Mouse (Mus musculus) frontal cortex, postnatal 14 days (tissue): ENCODE results near the gene Eef1akmt4.
A peak's percentile ranks its signal among the peaks of the same experiment; 100 is the strongest.
"Not testable (repeated sequence)": the region's sequence is repeated elsewhere in the genome, so short reads cannot be mapped to it uniquely, and the experiment has no call there.

Source experiments
- DNase-seq, 2 experiments: peaks; one replicate each; pipeline ENCODE4 v3.0.0; 2022; ENCODE audit warnings: low spot score in 2 of 2

Gene Eef1akmt4

DNA sequence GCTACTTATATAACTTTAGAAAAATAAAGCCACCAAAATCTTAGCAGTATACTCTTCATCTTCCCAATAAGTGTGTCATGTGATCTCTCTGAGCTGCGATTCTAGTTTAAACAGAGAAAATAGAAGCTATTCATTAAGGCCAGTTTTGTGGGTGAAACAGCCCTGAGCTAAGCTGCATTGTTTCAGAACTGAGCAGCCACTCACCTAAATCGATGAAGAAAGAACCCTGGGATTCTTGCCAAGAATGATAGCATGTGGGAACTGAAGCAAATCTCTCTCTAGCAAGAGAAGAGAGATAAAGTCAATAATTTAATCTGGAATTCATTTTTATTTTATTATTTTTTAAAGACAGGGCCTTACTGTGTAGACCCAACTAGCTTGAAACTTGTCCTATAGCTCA lies 11.8 kb downstream of the Eef1akmt4 start:
- DNase-seq: no peak

DNA sequence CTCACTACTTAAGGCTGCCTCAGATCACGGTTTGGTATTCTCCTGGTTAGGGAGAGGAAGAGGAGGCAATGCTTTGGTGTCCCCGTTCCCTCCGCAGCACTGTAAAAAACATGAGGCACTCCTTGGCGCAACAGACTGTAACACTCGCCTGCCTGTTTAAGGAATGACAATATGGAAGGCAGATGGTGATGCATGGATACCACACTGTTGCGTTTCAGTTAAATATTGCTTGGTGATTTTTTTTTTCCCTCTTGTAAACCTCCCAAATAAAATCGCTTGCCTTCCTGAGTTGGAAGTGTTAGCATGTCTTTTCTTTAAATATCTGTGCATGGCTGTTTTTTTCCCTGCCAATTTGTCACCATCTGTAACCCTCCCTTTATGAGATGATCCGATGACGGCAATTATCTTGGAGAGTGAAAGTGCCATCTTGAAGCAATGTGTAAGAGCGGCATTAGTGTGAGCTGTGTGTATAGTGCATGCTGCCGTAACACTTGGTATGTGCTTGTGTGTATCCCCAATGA lies 17.5 kb downstream of the Eef1akmt4 start:
- peak in 1 of 2 experiments; percentile 30 for DNase-seq

DNA sequence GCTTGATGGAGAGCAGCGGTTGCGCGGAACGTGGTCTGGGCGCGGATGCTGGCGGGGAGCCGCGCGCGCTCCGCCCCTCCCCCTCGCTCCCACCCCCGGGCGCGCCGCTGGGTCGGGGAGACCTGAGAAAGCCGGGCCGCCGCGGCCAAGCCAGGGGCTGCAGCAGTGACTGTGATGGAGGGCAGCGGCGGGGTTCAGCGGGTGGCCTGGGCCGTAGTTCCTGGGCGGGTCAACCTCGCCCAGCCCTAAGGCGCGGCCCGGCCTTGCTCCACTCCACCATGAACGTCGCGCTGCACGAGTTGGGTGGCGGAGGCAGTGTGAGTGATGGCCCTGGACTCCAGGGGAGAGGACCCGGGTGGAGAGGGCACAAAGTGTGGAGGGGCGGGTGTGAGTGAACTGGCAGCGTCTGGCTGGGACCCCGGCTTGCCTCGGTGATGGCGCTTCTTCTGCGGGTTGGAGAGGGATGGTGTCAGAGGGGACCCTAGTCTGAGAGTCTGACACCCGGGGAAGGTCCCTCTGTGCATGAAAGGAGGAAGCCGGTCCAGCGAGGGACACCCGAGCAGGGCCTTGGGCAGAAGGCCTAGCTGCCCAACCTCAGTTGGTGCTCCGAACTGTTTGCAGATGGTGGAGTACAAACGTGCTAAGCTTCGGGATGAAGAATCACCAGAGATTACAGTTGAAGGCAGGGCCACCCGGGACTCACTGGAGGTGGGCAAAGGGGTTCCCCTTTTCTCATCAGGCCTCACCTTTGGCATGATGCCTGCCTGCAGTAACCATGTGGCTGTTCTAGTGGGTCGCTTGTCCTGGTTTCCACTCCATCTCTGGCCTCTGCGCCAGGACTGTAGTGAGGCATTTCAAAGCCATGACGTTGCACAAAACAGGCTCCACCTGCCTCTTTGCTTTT lies 18.6 kb downstream of the Eef1akmt4 start, which contains the start of gene Ece2:
TSS of gene Ece2 (plus strand) at position 98 of the 904 bp plus-strand sequence.
- no peak for DNase-seq

- no peak for DNase-seq
Measured at GRCm38 (mm10) chr16:20637410-20637809, 26.0 kb downstream of the Eef1akmt4 start.

- peak; percentile 28 to 43 for DNase-seq
Measured at GRCm38 (mm10) chr16:20638367-20638766, 27.0 kb downstream of the Eef1akmt4 start.

- peak; percentile 46 to 77 for DNase-seq
Measured at GRCm38 (mm10) chr16:20642161-20642560, 30.8 kb downstream of the Eef1akmt4 start.

DNA sequence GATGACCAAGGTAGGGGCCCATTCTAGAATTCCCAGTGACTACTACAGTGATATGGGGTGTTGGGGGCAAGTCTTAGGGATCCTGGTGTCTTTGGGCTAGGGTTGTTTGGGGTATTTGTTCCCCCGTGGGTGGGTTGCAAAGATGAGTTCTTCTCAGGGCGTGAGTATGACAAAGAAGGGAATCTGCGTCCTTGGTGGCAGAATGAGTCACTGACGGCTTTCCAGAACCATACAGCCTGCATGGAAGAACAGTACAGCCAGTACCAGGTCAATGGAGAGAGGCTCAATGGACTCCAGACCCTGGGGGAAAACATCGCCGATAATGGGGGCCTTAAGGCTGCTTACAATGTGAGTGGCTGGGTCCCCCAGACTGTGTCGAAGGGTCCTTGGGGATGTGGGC lies 32.5 kb downstream of the Eef1akmt4 start:
- no peak for DNase-seq

GRCm38 (mm10) chr16:20651076-20651946 lies 39.9 kb downstream of the Eef1akmt4 start, which contains the start of gene Psmd2:
Gene Psmd2 (plus strand): TSS chr16:20651652.
- peak; percentile 90 to 96 for DNase-seq

GRCm38 (mm10) chr16:20651947-20652310 lies 40.5 kb downstream of the Eef1akmt4 start:
- no peak for DNase-seq

- no peak for DNase-seq
Measured at GRCm38 (mm10) chr16:20653315-20653714, 41.9 kb downstream of the Eef1akmt4 start.

DNA sequence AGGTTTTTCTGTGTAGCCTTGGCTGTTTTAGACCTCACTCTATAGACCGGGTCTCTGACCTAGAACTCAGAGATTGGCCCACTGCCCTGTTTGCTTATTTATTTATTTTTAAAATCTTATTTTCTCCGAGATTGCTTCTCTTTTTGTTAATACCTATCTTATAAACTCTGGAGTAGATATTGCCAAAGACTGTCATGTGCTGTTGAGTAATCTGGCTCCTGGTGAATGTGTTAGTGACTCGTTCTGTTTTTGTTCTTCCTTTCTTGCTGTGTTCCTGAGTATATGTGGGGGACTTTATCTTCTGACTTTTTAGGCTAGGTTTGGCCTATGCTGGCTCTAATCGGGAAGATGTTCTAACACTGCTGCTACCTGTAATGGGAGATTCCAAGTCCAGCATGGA lies 46.3 kb downstream of the Eef1akmt4 start:
- no peak for DNase-seq

- DNase-seq: not testable (repeated sequence)
Measured at GRCm38 (mm10) chr16:20668013-20668412, 56.6 kb downstream of the Eef1akmt4 start, which contains the start of gene Eif4g1. Gene Eif4g1 (plus strand): TSS chr16:20668313.
